ENCODE assay signal across 8 mouse cellular contexts in genomic region chr3:95159987-95160963, GRCm38 (mm10). TPM values are rescaled to one million over a fixed set of nuclear protein-coding genes. Genes with fewer than 3 reads are reported as not detected.
DNase-seq lines count a peak whose midpoint lies in the region; TF ChIP-seq lines count a peak whose summit lies in the region.

Sema6c (plus strand) TSS chr3:95160457.

- TF ChIP-seq CTCF in gastrocnemius, adult 2 months (IDR thresholded peaks at IDR 0.05) = no peak

- H3K27ac ChIP-seq in gastrocnemius, adult 2 months = peak within 1 kb of the TSS; percentile 94

- DNase-seq in WW6 (ENCODE audit: low read depth, low spot score) = peak; percentile 69
- DNase-seq in cerebellum, postnatal 4 days (ENCODE audit: low spot score in 2 of 2) = peak; percentile 62 to 88
- DNase-seq in gastrocnemius, adult 2 months = peak; percentile 96
- peak; percentile 66 for DNase-seq in hindlimb bud, embryonic 11.5 days (ENCODE audit: extremely low spot score, low read depth, low spot score)
- DNase-seq in left cerebral cortex, adult 8-10 months (ENCODE audit: low spot score in 2 of 2) = peak; percentile 65 to 87
- peak; percentile 95 for DNase-seq in right cerebral cortex, postnatal 10 days (ENCODE audit: low spot score in 2 of 2)
- DNase-seq in urinary bladder, postnatal 25 days (ENCODE audit: low spot score) = peak; percentile 82

- no peaks in the 10 kb centered on the region for H3K9me3 ChIP-seq in megakaryocyte, embryonic 14.5 days

- H3K4me1 ChIP-seq in megakaryocyte, embryonic 14.5 days = peaks cover 42% of the 10 kb centered on the region

- intact Hi-C loops in gastrocnemius, adult 2 months (cut with DNase I) = loop anchor here (5.0 kb wide), 1 partner anchor 57 kb away; the partner anchor contains the start of gene Gabpb2

- H3K36me3 ChIP-seq in megakaryocyte, embryonic 14.5 days (replicated peaks; ENCODE audit: low read length) = no peaks in the 10 kb centered on the region

- peaks cover 47% of the 10 kb centered on the region for H3K27me3 ChIP-seq in megakaryocyte, embryonic 14.5 days (replicated peaks)

- peak within 1 kb of the TSS; percentile 98 for H3K4me3 ChIP-seq in gastrocnemius, adult 2 months
- peak within 1 kb of the TSS; percentile 97 for H3K4me3 ChIP-seq in megakaryocyte, embryonic 14.5 days (replicated peaks)

RNA-seq across cellular contexts. Expression of gene Sema6c, which starts in this region (rescaled TPM):
- total RNA-seq in gastrocnemius, adult 2 months (2021) = 100 to 1,000 TPM in 1 of 2 experiments, 10 to 100 TPM in 1; 83.4 to 105 TPM
- 10 to 100 TPM; 22.8 to 27.3 (median 24.9) TPM for total RNA-seq in left cerebral cortex, adult 8-10 months (2022)
- polyA plus RNA-seq in megakaryocyte, embryonic 14.5 days (2012; ENCODE audit: insufficient read depth, low replicate concordance) = 1.2 and 4.0 TPM in 2 replicates

Comparison
In these comparisons a context has a peak if more than half of its experiments do, and no peak if none do; other contexts are left out.
1. Peak in every context shown above with its lines: DNase-seq, H3K4me3 ChIP-seq and H3K27ac ChIP-seq.